Mouse (Mus musculus) cortical plate, adult 2 months (tissue): ENCODE data around the gene Traf5.

Experiments used
- CTCF ChIP-seq: fragments of 200-500 bp; IDR thresholded peaks from 2 replicates; pipeline ENCODE4 v1.5.1; 2011; ENCODE audit warnings: mild to moderate bottlenecking, control low read depth, low read length; ENCODE audit not compliant: insufficient read depth; ENCODE audit errors: extremely low read depth
- POLR2A ChIP-seq: fragments of 200-500 bp; IDR thresholded peaks from 2 replicates; pipeline ENCODE4 v1.6.1; 2011; ENCODE audit warnings: mild to moderate bottlenecking, low read length, control low read depth; ENCODE audit not compliant: insufficient read depth; ENCODE audit errors: extremely low read depth

- TF ChIP-seq POLR2A (no peak), CTCF (no peak)
Observed at GRCm38 (mm10) chr1:192100742-192101141, 8.4 kb upstream of the Traf5 start.
